Mouse (Mus musculus): ENCODE results near the gene Ring1.

DNA sequence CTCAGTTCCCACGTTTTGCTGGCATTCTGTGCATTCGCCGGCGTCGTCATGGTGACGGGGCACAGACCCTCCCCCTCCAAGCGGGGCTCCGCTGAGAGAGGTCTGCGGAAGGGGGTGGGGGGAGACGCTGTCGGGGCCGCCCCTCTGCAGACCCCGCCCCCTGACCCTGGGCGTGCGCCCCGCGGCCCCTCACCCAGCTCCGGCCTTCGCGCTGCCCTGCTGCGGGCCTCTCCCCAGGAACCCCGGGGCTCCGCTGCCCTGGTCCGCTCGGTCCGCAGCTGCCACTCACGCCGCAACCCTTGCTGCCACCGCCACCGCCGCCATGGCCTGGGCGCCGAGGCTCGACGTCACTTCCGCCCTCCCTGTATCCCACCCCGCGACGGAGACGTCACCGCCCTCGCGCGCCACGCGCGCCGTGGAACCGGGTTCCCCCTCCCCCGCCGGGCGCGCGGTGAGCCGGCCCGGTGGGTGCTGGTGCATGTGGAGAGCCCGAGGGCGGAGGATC, at the start of gene Ring1:
- TF ChIP-seq CTCF (IDR thresholded peaks at IDR 0.05; ENCODE audit: low read depth) (no peak), EP300 (IDR thresholded peaks at IDR 0.05; ENCODE audit: low read depth) (no peak)

Measured in liver, embryonic 14.5 days (tissue).